Mouse (Mus musculus) urinary bladder, postnatal 25 days (tissue): ENCODE results near the gene Psmb2.

Experiments used
- DNase-seq: peaks from one replicate; pipeline ENCODE4 v3.0.0; 2022; ENCODE audit warnings: low spot score

Gene Psmb2

GRCm38 (mm10) chr4:126677054-126678003 is at the start of gene Psmb2:
Gene Psmb2 (plus strand): TSS chr4:126677630.
- peak; percentile 100 for DNase-seq

GRCm38 (mm10) chr4:126631922-126632321 is 45.5 kb upstream of the Psmb2 start:
- no peak for DNase-seq

- no peak for DNase-seq
Observed at GRCm38 (mm10) chr4:126632668-126633067, 44.8 kb upstream of the Psmb2 start.

- DNase-seq = no peak
Observed at GRCm38 (mm10) chr4:126636330-126636729, 41.1 kb upstream of the Psmb2 start.

GRCm38 (mm10) chr4:126637446-126637845 is 40.0 kb upstream of the Psmb2 start:
- no peak for DNase-seq

- DNase-seq = no peak
Observed at GRCm38 (mm10) chr4:126639339-126639738, 38.1 kb upstream of the Psmb2 start.

GRCm38 (mm10) chr4:126641901-126642300 is 35.5 kb upstream of the Psmb2 start:
- DNase-seq = no peak

- DNase-seq = no peak
Observed at GRCm38 (mm10) chr4:126643815-126644214, 33.6 kb upstream of the Psmb2 start.

GRCm38 (mm10) chr4:126644333-126644963 is 33.0 kb upstream of the Psmb2 start:
- DNase-seq = no peak

- DNase-seq = no peak
Observed at GRCm38 (mm10) chr4:126647996-126648910, 29.2 kb upstream of the Psmb2 start.

GRCm38 (mm10) chr4:126653148-126653547 is 24.3 kb upstream of the Psmb2 start:
- no peak for DNase-seq

GRCm38 (mm10) chr4:126655356-126655755 is 22.1 kb upstream of the Psmb2 start:
- DNase-seq = no peak

- no peak for DNase-seq
Observed at GRCm38 (mm10) chr4:126661249-126661648, 16.2 kb upstream of the Psmb2 start.

- no peak for DNase-seq
Observed at GRCm38 (mm10) chr4:126667075-126667474, 10.4 kb upstream of the Psmb2 start.

GRCm38 (mm10) chr4:126682298-126682697 is 4.9 kb downstream of the Psmb2 start:
- DNase-seq = no peak

GRCm38 (mm10) chr4:126683084-126683483 is 5.7 kb downstream of the Psmb2 start:
- no peak for DNase-seq

GRCm38 (mm10) chr4:126689457-126689856 is 12.0 kb downstream of the Psmb2 start:
- no peak for DNase-seq

- no peak for DNase-seq
Observed at GRCm38 (mm10) chr4:126693021-126693420, 15.6 kb downstream of the Psmb2 start.

GRCm38 (mm10) chr4:126696908-126697307 is 19.5 kb downstream of the Psmb2 start:
- no peak for DNase-seq

- no peak for DNase-seq
Observed at GRCm38 (mm10) chr4:126706630-126707438, 29.4 kb downstream of the Psmb2 start.

- no peak for DNase-seq
Observed at GRCm38 (mm10) chr4:126707439-126707826, 30.0 kb downstream of the Psmb2 start.
